ENCODE assay signal across 13 mouse cellular contexts in genomic region chr15:99814554-99815260, GRCm38 (mm10). TPM values are rescaled to one million over a fixed set of nuclear protein-coding genes. Genes with fewer than 3 reads are reported as not detected.
A peak's percentile ranks its signal among the peaks of the same experiment; 100 is the strongest.
DNase-seq lines count a peak whose midpoint lies in the region; ATAC-seq and TF ChIP-seq lines count a peak whose summit lies in the region.
"Had no signal": no experiment of that assay in that cellular context is flagged by ENCODE, and none has a peak within 500 bp of the region (broad histone marks: within the 10 kb centered on the region; RNA-seq: fewer than 3 reads in every experiment).

No protein-coding gene starts in this region.

- TF ChIP-seq CTCF in liver, postnatal 0 days (IDR thresholded peaks at IDR 0.05; ENCODE audit: low read depth): no peak
- TF ChIP-seq CTCF in small intestine, adult 2 months (IDR thresholded peaks at IDR 0.05; ENCODE audit: extremely low read depth, insufficient read length, insufficient replicate concordance, low read depth, low read length): no peak

- peak; percentile 38 for DNase-seq in adrenal gland, adult 2 months
- DNase-seq in adrenal gland, postnatal 10 days: no peak
- no peak for DNase-seq in liver, postnatal 0 days
- DNase-seq in liver: no peak
- no peak for DNase-seq in left cerebral cortex, postnatal 25 days (ENCODE audit: low spot score in 2 of 2)
- no peak for DNase-seq in spleen, postnatal 4 days (ENCODE audit: low spot score in 2 of 2)
- DNase-seq: cerebellum, adult 11 months; kidney, adult 8-10 months; layer of hippocampus, postnatal 36 days had no signal

- no peak for TF ChIP-seq POLR2A in small intestine, adult 2 months (IDR thresholded peaks at IDR 0.05; ENCODE audit: low read depth, low read length)

- 85% methylated on average over 24 of the region's 24 CpGs for WGBS in liver, postnatal 0 days (ENCODE audit: insufficient replicate concordance)
- WGBS in lung, embryonic 15.5 days: 77% methylated on average over 24 of the region's 24 CpGs
- 80% methylated on average over 24 of the region's 24 CpGs for WGBS in small intestine, adult 2 months

- no peaks in the 10 kb centered on the region for H3K27me3 ChIP-seq in liver, postnatal 0 days (ENCODE audit: insufficient read depth, low read length)
- H3K27me3 ChIP-seq in lung, embryonic 15.5 days: no peaks in the 10 kb centered on the region
- H3K27me3 ChIP-seq in small intestine, adult 2 months (ENCODE audit: control insufficient read depth, insufficient read depth, low read length): no peaks in the 10 kb centered on the region
- H3K27me3 ChIP-seq: liver, embryonic 15.5 days; neural tube, embryonic 12.5 days had no signal

- no peaks in the 10 kb centered on the region for H3K4me1 ChIP-seq in liver, postnatal 0 days (ENCODE audit: insufficient read depth)
- no peaks in the 10 kb centered on the region for H3K4me1 ChIP-seq in lung, embryonic 15.5 days
- H3K4me1 ChIP-seq in small intestine, adult 2 months (ENCODE audit: control insufficient read depth, insufficient read depth, insufficient read length, low read length): peaks cover 5% of the 10 kb centered on the region; the same call in 1 of the 2 replicates
- H3K4me1 ChIP-seq: liver, embryonic 15.5 days had no signal

- no peak for TF ChIP-seq EP300 in liver, postnatal 0 days (IDR thresholded peaks at IDR 0.05; ENCODE audit: low read depth)

- intact Hi-C loops in left cerebral cortex, postnatal 25 days (cut with DNase I): no loop called here

- no peak overlapping the region for H3K4me2 ChIP-seq in liver, postnatal 0 days (ENCODE audit: low read depth, low read length)
- no peak overlapping the region for H3K4me2 ChIP-seq in lung, embryonic 15.5 days
- H3K4me2 ChIP-seq: liver, embryonic 15.5 days; neural tube, embryonic 12.5 days had no signal

- ATAC-seq in liver, postnatal 0 days: no peak
- ATAC-seq in lung, embryonic 15.5 days (ENCODE audit: borderline replicate concordance, extremely low read depth, low FRiP score, low TSS enrichment): peak; percentile 33; the same call in 1 of the 2 replicates

- no peaks in the 10 kb centered on the region for H3K9me3 ChIP-seq in liver, postnatal 0 days (ENCODE audit: low read length)
- H3K9me3 ChIP-seq in lung, embryonic 15.5 days: no peaks in the 10 kb centered on the region
- H3K9me3 ChIP-seq: liver, embryonic 15.5 days; neural tube, embryonic 12.5 days had no signal

- 0 out of 2 replicates have a peak overlapping the region, but pooled peaks have one; percentile 6 for H3K27ac ChIP-seq in liver, postnatal 0 days (ENCODE audit: low read depth)
- peak overlapping the region; percentile 71 for H3K27ac ChIP-seq in lung, embryonic 15.5 days
- peak overlapping the region; percentile 48 for H3K27ac ChIP-seq in small intestine, adult 2 months (ENCODE audit: insufficient read depth, low read depth, low read length)
- H3K27ac ChIP-seq: liver, embryonic 15.5 days; neural tube, embryonic 12.5 days had no signal

- H3K9ac ChIP-seq in liver, postnatal 0 days (replicated peaks): no peak overlapping the region
- H3K9ac ChIP-seq in lung, embryonic 15.5 days: no peak overlapping the region
- H3K9ac ChIP-seq: liver, embryonic 15.5 days; neural tube, embryonic 12.5 days had no signal

- peaks cover 7% of the 10 kb centered on the region for H3K36me3 ChIP-seq in liver, postnatal 0 days (replicated peaks; ENCODE audit: insufficient read depth, low read length)
- H3K36me3 ChIP-seq in lung, embryonic 15.5 days: peaks cover 14% of the 10 kb centered on the region
- peaks cover 58% of the 10 kb centered on the region for H3K36me3 ChIP-seq in small intestine, adult 2 months (ENCODE audit: control insufficient read depth, insufficient read depth, low read length)
- H3K36me3 ChIP-seq: neural tube, embryonic 12.5 days had no signal

- H3K4me3 ChIP-seq in liver, postnatal 0 days (ENCODE audit: low read depth, low read length): no peak overlapping the region
- no peak overlapping the region for H3K4me3 ChIP-seq in lung, embryonic 15.5 days
- H3K4me3 ChIP-seq in small intestine, adult 2 months (ENCODE audit: low read depth, low read length): peak overlapping the region; percentile 4
- H3K4me3 ChIP-seq: liver, embryonic 15.5 days; neural tube, embryonic 12.5 days had no signal

RNA-seq across cellular contexts. Expression of gene Cers5, which starts 42.0 kb away (rescaled TPM):
- total RNA-seq in adrenal gland, adult 2 months (2021): 10 to 100 TPM; 46.4 to 54.6 TPM
- 26.1 and 32.6 TPM in 2 replicates for polyA plus RNA-seq in adrenal gland, adult 2 months (2012; rRNA removed)
- total RNA-seq in adrenal gland, postnatal 10 days (2021): 10 to 100 TPM; 35.9 to 41.6 TPM
- 6.7 and 7.0 TPM in 2 replicates for polyA plus RNA-seq in liver, postnatal 0 days (2015; fragmentation: Nextera tagmentation; extraction: Ambion mirVana)
- 75.3 and 78.0 TPM in 2 replicates for polyA plus RNA-seq in lung, embryonic 15.5 days (2015; fragmentation: Nextera tagmentation; extraction: Ambion mirVana)
- 6.9 and 8.2 TPM in 2 replicates for polyA plus RNA-seq in small intestine, adult 2 months (2012; rRNA removed)
- total RNA-seq in left cerebral cortex, postnatal 25 days (2021): 10 to 100 TPM; 38.8 to 39.6 TPM

Comparison
In these comparisons a context has a peak if more than half of its experiments do, and no peak if none do; other contexts are left out.
1. H3K27ac ChIP-seq: peak in every context shown above with its lines; median percentile 71 in lung, embryonic 15.5 days; 48 in small intestine, adult 2 months; 6 in liver, postnatal 0 days.